Mouse (Mus musculus): ENCODE data around the gene Nup210l.

DNA sequence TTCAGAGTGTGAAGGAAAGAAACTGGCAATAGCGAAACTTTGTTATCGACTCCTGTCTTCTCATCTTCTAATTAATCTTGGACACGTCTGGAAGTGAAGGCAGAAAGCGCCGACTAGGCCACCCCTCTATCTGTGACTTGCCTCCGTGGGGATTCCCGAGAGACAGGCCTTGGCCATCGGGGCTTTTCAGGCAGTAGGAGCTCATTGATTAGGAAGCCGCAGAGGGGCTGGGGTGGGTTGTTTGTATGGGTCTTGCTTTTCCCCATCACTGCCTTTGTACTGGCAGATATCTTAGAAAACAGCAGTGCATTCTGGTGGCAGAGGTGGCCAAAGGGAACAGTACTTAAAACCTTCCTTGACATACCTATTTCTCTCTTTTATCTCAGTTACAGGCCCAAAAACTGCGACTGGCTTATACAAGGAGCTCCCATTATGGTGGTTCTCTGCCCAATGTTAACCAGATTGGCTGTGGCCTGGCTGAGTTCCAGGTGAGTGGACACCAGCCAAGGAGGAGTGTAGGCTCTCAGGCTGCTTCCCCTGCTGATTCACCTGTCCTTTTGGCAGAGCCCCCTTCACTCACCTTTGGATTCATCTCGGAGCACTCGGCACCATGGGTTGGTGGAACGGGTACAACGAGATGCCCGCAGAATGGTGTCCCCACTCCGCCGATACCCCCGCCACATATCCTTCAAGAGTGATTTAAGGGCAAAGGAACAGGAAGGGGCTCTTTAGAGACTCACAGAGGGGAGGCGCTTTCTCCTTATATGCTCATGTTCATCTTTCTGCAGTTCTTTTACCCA, 153.0 kb downstream of the Nup210l start:
- no peak for TF ChIP-seq CTCF (IDR thresholded peaks at IDR 0.05; ENCODE audit: extremely low read depth, insufficient read depth, insufficient read length, insufficient replicate concordance)
- TF ChIP-seq POLR2A (IDR thresholded peaks at IDR 0.05; ENCODE audit: low read depth, low read length): no peak

Data from spleen, adult 2 months (tissue).